Mouse (Mus musculus) embryonic facial prominence, embryonic 11.5 days (tissue): ENCODE data around the gene 1700003E16Rik. TPM values are rescaled to one million over a fixed set of nuclear protein-coding genes. Genes with fewer than 3 reads are reported as not detected.

ENCODE experiments used
- ATAC-seq: fragments of 200-750 bp; cut with Nextera tagmentation; replicated peaks from 2 replicates; pipeline ENCODE4 v1.8.0; 2017; ENCODE audit warnings: low read depth; ENCODE audit not compliant: insufficient number of reproducible peaks, low FRiP score, low TSS enrichment
- DNase-seq: peaks from one replicate; pipeline ENCODE4 v3.0.0-alpha.2; 2015; ENCODE audit warnings: low spot score
- H3K27ac ChIP-seq: fragments of 300-500 bp; sonication (generic); replicated peaks from 2 replicates; pipeline ENCODE4 v1.5.1; 2014; ENCODE audit warnings: mild to moderate bottlenecking, low read depth, low read length, control low read depth
- H3K27me3 ChIP-seq: fragments of 300-500 bp; sonication (generic); 2 replicates; pipeline ENCODE4 v1.6.1; 2014; ENCODE audit warnings: mild to moderate bottlenecking, low read length, moderate library complexity, mixed read lengths; ENCODE audit not compliant: control insufficient read depth, insufficient read depth
- H3K36me3 ChIP-seq: fragments of 300-500 bp; sonication (generic); replicated peaks from 2 replicates; pipeline ENCODE4 v1.6.1; 2014; ENCODE audit warnings: low read depth, mild to moderate bottlenecking, low read length, moderate library complexity, mixed read lengths; ENCODE audit not compliant: control insufficient read depth, insufficient read depth
- H3K4me1 ChIP-seq: fragments of 300-500 bp; sonication (generic); 2 replicates; pipeline ENCODE4 v1.6.1; 2014; ENCODE audit warnings: low read length, mixed read lengths; ENCODE audit not compliant: control insufficient read depth, insufficient read depth
- H3K4me2 ChIP-seq: fragments of 300-500 bp; sonication (generic); 2 replicates; pipeline ENCODE4 v1.6.1; 2014; ENCODE audit warnings: low read depth, mild to moderate bottlenecking, control low read depth, low read length, moderate library complexity
- H3K4me3 ChIP-seq: fragments of 300-500 bp; sonication (generic); 2 replicates; pipeline ENCODE4 v1.5.1; 2014; ENCODE audit warnings: low read depth, low read length, control low read depth
- H3K9ac ChIP-seq: fragments of 300-500 bp; sonication (generic); replicated peaks from 2 replicates; pipeline ENCODE4 v1.6.1; 2014; ENCODE audit warnings: mild to moderate bottlenecking, control low read depth, low read length
- H3K9me3 ChIP-seq: fragments of 300-500 bp; sonication (generic); replicated peaks from 2 replicates; pipeline ENCODE4 v1.6.1; 2016; ENCODE audit warnings: mild to moderate bottlenecking, low read length, inconsistent platforms, mixed read lengths; ENCODE audit not compliant: control insufficient read depth
- WGBS: fragments of 180-500 bp; shearing (Covaris S2); extraction: QIAGEN DNeasy Blood & Tissue Kit; methylation state at CpG from one replicate; pipeline ENCODE4 v1.1.7; 2014; 5-methylcytosine and 5-hydroxymethylcytosine counted together
- polyA plus RNA-seq: library from polyadenylated mRNA; unstranded; fragments of >200 nt; fragmentation: Nextera tagmentation; extraction: Ambion mirVana; gene quantifications from 2 replicates; pipeline ENCODE4 v1.2.1, GENCODE M21; 2014

1700003E16Rik gene
- polyA plus RNA-seq, 1 experiment from 2014 or later = 0.97 TPM

DNA sequence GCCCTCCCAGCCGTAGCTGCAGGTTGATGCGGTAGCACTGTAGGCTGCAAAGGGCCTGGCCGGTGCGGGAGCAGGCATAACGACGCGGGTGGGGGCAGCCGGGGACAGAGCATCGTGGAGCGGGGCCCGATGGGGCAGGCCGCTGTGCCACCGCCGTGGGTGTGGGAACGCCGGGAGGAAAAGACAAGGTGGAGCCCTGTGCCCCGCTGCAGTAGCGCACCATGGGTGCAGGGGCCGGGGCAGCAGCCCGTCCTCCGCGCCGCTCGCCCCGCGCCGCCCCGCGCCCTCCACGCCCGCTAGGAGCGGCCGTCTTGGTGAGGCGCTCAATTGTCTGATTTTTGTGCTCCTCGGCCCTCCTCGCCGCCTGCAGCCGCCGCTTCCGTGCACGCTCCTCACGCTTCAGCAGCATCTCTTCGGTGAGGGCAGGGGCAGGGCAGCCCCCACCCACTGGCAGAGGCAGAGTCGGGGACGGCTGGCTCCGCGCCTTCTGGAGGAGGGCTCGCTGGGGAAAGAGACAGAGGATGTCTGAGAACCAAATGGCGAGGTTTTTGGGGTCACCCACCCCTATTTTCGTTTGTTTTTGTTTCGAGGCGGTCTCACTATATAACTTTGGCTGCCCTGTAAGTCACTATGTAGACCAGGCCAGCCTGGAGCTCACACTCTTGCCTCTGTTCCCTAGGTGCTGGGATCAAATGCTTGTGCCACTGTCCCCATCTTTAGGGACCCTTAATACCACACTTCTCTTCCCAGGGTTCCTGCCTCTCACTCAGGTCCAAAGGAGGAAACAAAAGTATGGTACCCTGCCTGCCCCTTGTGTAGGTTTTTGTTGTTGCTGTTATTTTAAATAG, 34.1 kb upstream of the 1700003E16Rik start:
- peak; percentile 2 for ATAC-seq
- H3K27ac ChIP-seq = peak overlapping the region; percentile 99
- 1% methylated on average over 35 of the region's 52 CpGs for WGBS
- no peaks in the 10 kb centered on the region; the same call in 1 of the 2 replicates for H3K36me3 ChIP-seq
- no peaks in the 10 kb centered on the region for H3K27me3 ChIP-seq
- H3K4me3 ChIP-seq = peak overlapping the region; percentile 54
- peaks cover 8% of the 10 kb centered on the region for H3K4me1 ChIP-seq
- peak overlapping the region; percentile 97 for H3K4me2 ChIP-seq
- peak overlapping the region; percentile 98 for H3K9ac ChIP-seq
- no peaks in the 10 kb centered on the region for H3K9me3 ChIP-seq
- peak; percentile 40 for DNase-seq

DNA sequence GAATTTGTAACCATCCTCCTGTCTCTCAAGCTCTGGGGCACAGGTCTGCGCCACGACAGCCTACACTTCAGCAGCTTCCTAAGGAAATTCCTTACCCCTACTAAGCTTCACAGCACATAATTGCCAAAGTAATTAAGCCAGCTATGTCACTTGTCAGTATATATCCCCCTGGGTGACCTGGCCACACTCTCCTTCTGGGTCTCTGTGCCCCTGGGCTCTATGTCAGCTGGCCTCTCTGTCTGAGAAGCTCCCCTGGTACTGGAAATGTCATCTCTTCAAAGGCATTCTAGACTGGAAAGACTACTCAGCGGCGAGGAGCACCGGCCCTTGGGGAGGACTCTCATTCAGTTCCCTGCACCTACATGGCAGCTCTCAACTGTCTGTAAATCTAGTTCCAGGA, 33.2 kb upstream of the 1700003E16Rik start:
- no peak overlapping the region for H3K27ac ChIP-seq
- ATAC-seq = no peak
- H3K4me1 ChIP-seq = peaks cover 8% of the 10 kb centered on the region

DNA sequence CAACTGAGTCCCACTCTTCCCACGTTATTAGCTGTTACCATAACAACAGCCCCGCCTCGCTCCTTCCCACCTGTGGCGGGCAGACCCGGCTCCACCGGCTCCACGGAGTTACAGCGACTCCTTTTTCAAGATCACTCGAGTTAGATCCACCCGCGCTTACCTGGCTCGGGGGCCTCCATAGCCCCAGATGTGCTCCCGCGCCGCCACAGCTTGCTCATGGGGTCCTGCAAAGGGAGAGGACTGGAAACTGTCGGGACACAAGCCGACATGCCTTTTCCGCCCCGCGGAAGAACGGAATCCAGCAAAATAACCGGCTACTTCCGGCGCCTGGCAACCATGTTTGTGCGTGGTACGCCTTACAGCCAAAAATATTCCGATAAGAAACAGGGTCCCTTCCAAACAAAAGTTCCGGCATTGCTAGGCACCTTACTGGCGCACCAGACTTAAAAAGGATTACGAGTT, 31.3 kb upstream of the 1700003E16Rik start:
- Histone ChIP-seq H3K27ac (no peak overlapping the region), H3K4me2 (peak overlapping the region; percentile 82), H3K9ac (peak overlapping the region; percentile 76), H3K9me3 (no peaks in the 10 kb centered on the region), H3K27me3 (no peaks in the 10 kb centered on the region), H3K4me3 (peak overlapping the region; percentile 74), H3K36me3 (no peaks in the 10 kb centered on the region), H3K4me1 (peaks cover 5% of the 10 kb centered on the region)
- DNase-seq (peak; percentile 98), ATAC-seq (no peak)
- WGBS = under 1% methylated on average over 30 of the region's 30 CpGs

More for the DNA sequence above, 33.2 kb upstream of the 1700003E16Rik start:
- DNase-seq = no peak
- H3K27me3 ChIP-seq = no peaks in the 10 kb centered on the region
- peak overlapping the region; percentile 97 for H3K4me2 ChIP-seq
- H3K9me3 ChIP-seq = no peaks in the 10 kb centered on the region
- WGBS = 78% methylated on average over 5 of the region's 5 CpGs
- H3K4me3 ChIP-seq = no peak overlapping the region; the same call in 1 of the 2 replicates
- H3K36me3 ChIP-seq = no peaks in the 10 kb centered on the region; the same call in 1 of the 2 replicates
- H3K9ac ChIP-seq = peak overlapping the region; percentile 98

DNA sequence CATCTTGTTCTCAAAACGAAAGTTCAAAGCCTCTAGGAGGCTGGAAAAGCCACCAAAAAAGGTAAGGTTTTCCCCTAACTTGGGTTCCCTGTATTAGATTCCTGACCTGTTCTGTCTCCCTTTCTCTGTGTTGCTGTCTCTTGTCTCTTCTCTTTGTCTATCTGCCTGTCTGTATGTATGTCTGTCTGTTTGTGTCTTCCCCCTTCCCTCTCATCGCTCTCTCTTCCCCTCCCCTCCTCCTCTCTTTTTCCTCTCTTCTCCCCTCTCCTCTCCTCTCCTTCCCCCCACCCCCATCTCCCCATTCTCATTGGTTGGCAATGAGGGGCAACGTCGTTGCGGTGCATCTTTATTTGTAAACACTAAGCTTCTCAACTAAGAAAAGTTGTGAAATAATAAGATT, 30.9 kb upstream of the 1700003E16Rik start, which contains the start of gene Ino80b:
TSS of gene Ino80b (minus strand) at position 101 of the 400 bp plus-strand sequence.
- peaks cover 3% of the 10 kb centered on the region for H3K4me1 ChIP-seq
- WGBS = 15% methylated on average over 5 of the region's 5 CpGs
- H3K4me2 ChIP-seq = peak within 1 kb of the TSS; percentile 82
- DNase-seq (no peak), ATAC-seq (no peak)
- H3K4me3 ChIP-seq = peak within 1 kb of the TSS; percentile 74
- no peaks in the 10 kb centered on the region for H3K27me3 ChIP-seq
- H3K9ac ChIP-seq = peak within 1 kb of the TSS; percentile 76
- no peaks in the 10 kb centered on the region for H3K36me3 ChIP-seq
- H3K27ac ChIP-seq = no peak within 1 kb of the TSS
- H3K9me3 ChIP-seq = no peaks in the 10 kb centered on the region

DNA sequence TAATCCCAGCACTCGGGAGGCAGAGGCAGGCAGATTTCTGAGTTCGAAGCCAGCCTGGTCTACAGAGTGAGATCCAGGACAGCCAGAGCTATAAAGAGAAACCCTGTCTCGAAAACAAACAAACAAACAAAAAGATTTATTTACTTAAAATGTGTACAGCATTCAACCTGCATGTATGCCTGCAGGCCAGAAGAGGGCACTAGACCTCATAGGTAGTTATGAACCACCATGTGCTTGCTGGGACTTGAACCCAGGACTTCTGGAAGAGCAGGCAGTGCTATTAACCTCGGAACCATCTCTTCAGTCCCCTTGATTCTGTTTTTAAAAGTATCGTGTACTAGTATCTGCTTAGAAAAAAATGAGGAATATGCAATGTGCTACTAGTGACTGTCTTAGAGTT, 28.8 kb upstream of the 1700003E16Rik start:
- H3K36me3 ChIP-seq = no peaks in the 10 kb centered on the region
- H3K27ac ChIP-seq = no peak overlapping the region
- no peak overlapping the region for H3K4me2 ChIP-seq
- no peaks in the 10 kb centered on the region for H3K9me3 ChIP-seq
- no peaks in the 10 kb centered on the region for H3K27me3 ChIP-seq
- no peak overlapping the region for H3K9ac ChIP-seq
- WGBS = 96% methylated on average over 5 of the region's 5 CpGs
- no peak for DNase-seq
- ATAC-seq = no peak
- no peak overlapping the region for H3K4me3 ChIP-seq
- H3K4me1 ChIP-seq = peaks cover 3% of the 10 kb centered on the region

DNA sequence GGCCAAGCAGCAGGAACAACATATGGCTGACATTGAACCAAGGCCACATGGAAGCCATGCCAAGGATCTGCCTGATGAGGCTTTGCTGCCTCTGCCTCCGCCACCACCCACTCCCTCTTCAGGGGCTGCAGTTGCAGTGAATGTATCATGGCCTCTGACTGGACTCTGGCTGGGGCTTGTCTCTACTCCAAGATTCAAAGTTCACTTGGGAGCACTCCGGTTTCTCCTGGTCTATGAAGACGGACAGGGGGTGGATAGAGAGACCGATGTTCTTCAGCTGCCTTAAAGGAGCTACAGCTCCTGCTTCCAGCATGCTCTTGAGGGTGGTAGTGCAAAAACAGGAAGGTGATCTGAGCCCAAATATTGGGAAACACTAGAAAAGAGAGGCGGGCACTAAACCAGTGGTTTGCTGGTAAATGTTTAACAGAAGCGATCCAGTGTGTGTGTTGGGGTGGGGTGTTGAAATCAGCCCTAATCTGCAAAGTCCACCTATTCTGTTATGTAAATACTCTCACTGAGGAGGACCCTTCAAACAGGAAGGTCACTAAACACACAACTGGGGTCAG, 24.7 kb upstream of the 1700003E16Rik start:
- no peaks in the 10 kb centered on the region for H3K27me3 ChIP-seq
- no peak overlapping the region for H3K27ac ChIP-seq
- DNase-seq = no peak
- H3K4me1 ChIP-seq = no peaks in the 10 kb centered on the region; the same call in none of the 2 replicates
- no peaks in the 10 kb centered on the region for H3K36me3 ChIP-seq
- WGBS = 78% methylated on average over 6 of the region's 6 CpGs
- no peak overlapping the region for H3K4me2 ChIP-seq
- H3K4me3 ChIP-seq = no peak overlapping the region
- ATAC-seq = no peak
- no peak overlapping the region for H3K9ac ChIP-seq
- no peaks in the 10 kb centered on the region for H3K9me3 ChIP-seq

DNA sequence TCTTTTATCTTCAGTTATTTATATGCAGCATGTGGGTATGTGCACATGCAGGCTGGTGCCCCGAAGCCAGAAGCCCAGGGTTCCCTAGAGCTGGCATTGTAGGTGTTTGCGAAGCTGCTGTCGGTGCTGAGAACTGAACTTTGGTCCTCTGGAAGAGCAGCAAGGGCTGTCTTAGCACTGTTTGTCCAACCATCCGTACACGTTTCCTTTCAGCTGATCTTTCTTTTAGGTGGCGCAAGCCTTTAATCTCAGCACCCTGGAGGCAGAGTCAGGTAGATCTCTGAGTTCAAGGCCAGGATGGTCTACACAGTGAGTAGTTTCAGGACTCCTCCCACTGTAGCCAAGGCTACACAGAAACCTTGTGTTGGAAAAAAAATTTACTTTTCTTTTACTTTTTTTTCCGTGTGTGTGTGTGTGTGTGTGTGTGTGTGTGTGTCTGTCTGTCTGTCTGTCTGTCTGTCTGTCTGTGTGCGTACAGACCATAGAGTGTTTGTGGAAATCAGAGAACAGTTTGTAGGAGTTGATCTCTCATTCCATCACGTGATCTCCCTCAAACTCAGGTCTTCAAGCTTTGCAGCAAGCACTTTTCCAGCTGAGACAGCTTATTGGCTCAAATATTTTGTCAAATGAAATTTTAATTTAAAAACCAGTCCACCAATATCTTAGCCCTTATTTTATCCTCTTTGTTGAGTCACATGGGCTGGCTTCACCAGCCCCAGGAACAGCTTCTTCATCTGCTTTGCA, 23.9 kb upstream of the 1700003E16Rik start:
- Histone ChIP-seq H3K9ac (no peak overlapping the region), H3K4me1 (no peaks in the 10 kb centered on the region; the same call in none of the 2 replicates), H3K9me3 (no peaks in the 10 kb centered on the region), H3K4me2 (no peak overlapping the region), H3K36me3 (no peaks in the 10 kb centered on the region), H3K4me3 (no peak overlapping the region), H3K27me3 (no peaks in the 10 kb centered on the region), H3K27ac (no peak overlapping the region)
- WGBS = 88% methylated on average over 9 of the region's 9 CpGs
- ATAC-seq (no peak), DNase-seq (no peak)
